Mouse (Mus musculus): Measurements from ENCODE around the gene Pmpca. TPM values are rescaled to one million over a fixed set of nuclear protein-coding genes. Genes with fewer than 3 reads are reported as not detected.

Gene Pmpca
- polyA plus RNA-seq, 1 experiment: 54.0 TPM

- H3K36me3 ChIP-seq (ENCODE audit: control insufficient read depth, insufficient read depth, low read length): peaks cover 11% of the 10 kb centered on the region
- DNase-seq: peak; percentile 86
- TF ChIP-seq CTCF (conservative IDR thresholded peaks at IDR 0.05; ENCODE audit: insufficient read depth, insufficient read length, low read depth, low read length) (no peak), POLR2A (IDR thresholded peaks at IDR 0.05; ENCODE audit: low read depth, low read length) (no peak)
Measured at GRCm38 (mm10) chr2:26423086-26423485, 33.9 kb downstream of the Pmpca start.

DNA sequence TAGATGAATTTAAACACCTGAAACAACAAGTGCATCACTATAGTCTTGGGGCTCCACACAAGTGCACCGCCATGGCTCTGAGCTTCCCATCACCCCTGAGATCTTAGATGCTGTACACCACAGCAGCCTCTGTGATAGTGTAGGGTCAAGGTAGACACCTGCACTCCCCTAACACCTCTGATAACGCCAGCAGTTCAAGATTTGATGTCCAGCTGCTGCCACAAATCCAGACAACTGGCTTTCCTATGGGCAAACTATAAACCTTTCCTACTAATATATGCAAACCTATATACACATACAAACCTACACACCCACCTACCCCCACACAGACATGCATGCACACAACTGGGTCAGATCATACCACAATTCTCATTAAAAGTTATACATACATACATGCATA, 35.4 kb downstream of the Pmpca start:
- Histone ChIP-seq H3K36me3 (ENCODE audit: control insufficient read depth, insufficient read depth, low read length) (peaks cover 11% of the 10 kb centered on the region), H3K27me3 (replicated peaks; ENCODE audit: control insufficient read depth, insufficient read depth, low read length) (no peaks in the 10 kb centered on the region), H3K4me1 (ENCODE audit: control insufficient read depth, insufficient read depth, low read length) (peaks cover 4% of the 10 kb centered on the region; the same call in 1 of the 2 replicates), H3K4me3 (ENCODE audit: insufficient read depth, low read depth, low read length) (no peak overlapping the region), H3K27ac (ENCODE audit: insufficient read depth, low read depth, low read length) (no peak overlapping the region)
- TF ChIP-seq CTCF (conservative IDR thresholded peaks at IDR 0.05; ENCODE audit: insufficient read depth, insufficient read length, low read depth, low read length) (no peak), POLR2A (IDR thresholded peaks at IDR 0.05; ENCODE audit: low read depth, low read length) (no peak)
- WGBS: 95% methylated on average over 2 of the region's 2 CpGs
- no peak for DNase-seq

More at GRCm38 (mm10) chr2:26423086-26423485, 33.9 kb downstream of the Pmpca start:
- WGBS: 63% methylated on average over 1 of the region's 1 CpGs
- Histone ChIP-seq H3K27ac (ENCODE audit: insufficient read depth, low read depth, low read length) (peak overlapping the region; percentile 15; the same call in 1 of the 2 replicates), H3K4me1 (ENCODE audit: control insufficient read depth, insufficient read depth, low read length) (peaks cover 4% of the 10 kb centered on the region; the same call in 1 of the 2 replicates), H3K27me3 (replicated peaks; ENCODE audit: control insufficient read depth, insufficient read depth, low read length) (no peaks in the 10 kb centered on the region), H3K4me3 (ENCODE audit: insufficient read depth, low read depth, low read length) (no peak overlapping the region)

GRCm38 (mm10) chr2:26429851-26430250, 40.7 kb downstream of the Pmpca start:
- Histone ChIP-seq H3K4me1 (ENCODE audit: control insufficient read depth, insufficient read depth, low read length) (peaks cover 5% of the 10 kb centered on the region; the same call in 1 of the 2 replicates), H3K27me3 (replicated peaks; ENCODE audit: control insufficient read depth, insufficient read depth, low read length) (no peaks in the 10 kb centered on the region), H3K4me3 (ENCODE audit: insufficient read depth, low read depth, low read length) (no peak overlapping the region), H3K36me3 (ENCODE audit: control insufficient read depth, insufficient read depth, low read length) (peaks cover 8% of the 10 kb centered on the region), H3K27ac (ENCODE audit: insufficient read depth, low read depth, low read length) (no peak overlapping the region)
- TF ChIP-seq CTCF (conservative IDR thresholded peaks at IDR 0.05; ENCODE audit: insufficient read depth, insufficient read length, low read depth, low read length): no peak; the same call in 1 of the 2 replicates
- TF ChIP-seq POLR2A (IDR thresholded peaks at IDR 0.05; ENCODE audit: low read depth, low read length): no peak
- WGBS: 89% methylated on average over 5 of the region's 5 CpGs
- no peak for DNase-seq

DNA sequence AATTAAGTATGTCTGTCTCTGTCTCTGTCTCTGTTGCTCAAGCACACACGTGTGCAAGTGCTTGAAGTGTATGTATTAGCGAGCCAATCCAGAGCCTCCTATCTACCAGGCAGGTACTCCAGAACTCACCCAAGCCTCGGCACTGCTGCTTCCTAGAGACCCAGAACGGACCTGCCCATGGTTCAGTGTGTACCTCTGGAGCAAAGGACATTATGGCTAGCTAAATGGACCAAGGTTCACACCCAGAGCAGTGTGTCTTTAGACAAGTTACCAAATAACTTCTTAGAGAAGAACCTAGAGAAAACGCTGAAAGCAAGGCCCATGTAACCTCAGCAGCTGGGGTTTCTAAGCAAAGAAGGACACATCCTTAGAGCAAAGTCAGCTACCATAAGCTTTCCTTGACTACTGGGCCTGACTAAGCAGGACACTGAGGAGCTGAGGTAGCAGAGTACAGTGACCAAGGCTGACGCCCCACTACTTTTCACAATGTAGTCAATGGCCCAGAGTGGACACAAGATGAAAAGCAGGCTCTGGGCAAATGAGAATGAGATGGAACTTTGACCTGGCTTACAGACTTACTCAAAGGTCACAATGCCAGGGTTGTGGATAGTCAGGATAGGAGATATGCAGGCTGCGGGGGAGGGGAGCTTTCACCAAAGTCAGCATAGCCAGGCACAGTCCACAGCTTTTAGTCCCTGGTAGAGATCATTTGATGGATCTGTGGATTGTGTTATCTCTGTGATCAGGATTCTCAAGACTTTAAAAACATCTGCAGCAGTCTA, 45.8 kb downstream of the Pmpca start:
- no peak overlapping the region for H3K4me3 ChIP-seq (ENCODE audit: insufficient read depth, low read depth, low read length)
- H3K4me1 ChIP-seq (ENCODE audit: control insufficient read depth, insufficient read depth, low read length): peaks cover 20% of the 10 kb centered on the region; the same call in 1 of the 2 replicates
- peaks cover 5% of the 10 kb centered on the region for H3K36me3 ChIP-seq (ENCODE audit: control insufficient read depth, insufficient read depth, low read length)
- H3K27ac ChIP-seq (ENCODE audit: insufficient read depth, low read depth, low read length): peak overlapping the region; percentile 73
- 62% methylated on average over 7 of the region's 7 CpGs for WGBS
- no peaks in the 10 kb centered on the region for H3K27me3 ChIP-seq (replicated peaks; ENCODE audit: control insufficient read depth, insufficient read depth, low read length)
- TF ChIP-seq POLR2A (IDR thresholded peaks at IDR 0.05; ENCODE audit: low read depth, low read length) (no peak), CTCF (conservative IDR thresholded peaks at IDR 0.05; ENCODE audit: insufficient read depth, insufficient read length, low read depth, low read length) (no peak)
- DNase-seq: peak; percentile 84

DNA sequence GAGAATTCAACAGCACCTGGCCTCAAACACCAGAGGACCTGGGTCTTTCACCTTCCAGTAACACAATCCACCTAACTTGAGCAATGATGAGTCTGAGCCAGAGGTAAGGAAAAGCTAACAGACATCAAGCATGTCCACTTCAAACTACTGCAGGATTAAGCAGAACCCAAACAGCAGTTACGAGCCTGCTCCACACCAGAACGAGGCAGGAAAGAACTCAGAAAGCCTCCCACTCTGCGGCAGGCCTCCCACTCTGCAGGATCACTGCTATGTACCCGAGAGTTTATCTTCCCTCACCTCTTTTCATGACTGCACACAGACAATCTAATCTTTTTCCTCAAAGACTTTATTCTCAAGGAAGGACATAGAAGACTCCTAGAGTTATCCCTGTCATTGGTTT, 48.1 kb downstream of the Pmpca start:
- H3K36me3 ChIP-seq (ENCODE audit: control insufficient read depth, insufficient read depth, low read length): peaks cover 4% of the 10 kb centered on the region
- no peak for DNase-seq
- no peak for TF ChIP-seq CTCF (conservative IDR thresholded peaks at IDR 0.05; ENCODE audit: insufficient read depth, insufficient read length, low read depth, low read length)
- no peak for TF ChIP-seq POLR2A (IDR thresholded peaks at IDR 0.05; ENCODE audit: low read depth, low read length)
- peaks cover 20% of the 10 kb centered on the region; the same call in 1 of the 2 replicates for H3K4me1 ChIP-seq (ENCODE audit: control insufficient read depth, insufficient read depth, low read length)
- H3K4me3 ChIP-seq (ENCODE audit: insufficient read depth, low read depth, low read length): no peak overlapping the region
- peak overlapping the region; percentile 88 for H3K27ac ChIP-seq (ENCODE audit: insufficient read depth, low read depth, low read length)
- WGBS: 40% methylated on average over 4 of the region's 4 CpGs
- H3K27me3 ChIP-seq (replicated peaks; ENCODE audit: control insufficient read depth, insufficient read depth, low read length): no peaks in the 10 kb centered on the region

- H3K36me3 ChIP-seq (ENCODE audit: control insufficient read depth, insufficient read depth, low read length): peaks cover 4% of the 10 kb centered on the region
- no peak overlapping the region for H3K4me3 ChIP-seq (ENCODE audit: insufficient read depth, low read depth, low read length)
- TF ChIP-seq POLR2A (IDR thresholded peaks at IDR 0.05; ENCODE audit: low read depth, low read length) (no peak), CTCF (conservative IDR thresholded peaks at IDR 0.05; ENCODE audit: insufficient read depth, insufficient read length, low read depth, low read length) (no peak)
- DNase-seq: no peak
- H3K4me1 ChIP-seq (ENCODE audit: control insufficient read depth, insufficient read depth, low read length): peaks cover 20% of the 10 kb centered on the region; the same call in 1 of the 2 replicates
- no peaks in the 10 kb centered on the region for H3K27me3 ChIP-seq (replicated peaks; ENCODE audit: control insufficient read depth, insufficient read depth, low read length)
- WGBS: 87% methylated on average over 7 of the region's 7 CpGs
- H3K27ac ChIP-seq (ENCODE audit: insufficient read depth, low read depth, low read length): no peak overlapping the region
Measured at GRCm38 (mm10) chr2:26438373-26438772, 49.2 kb downstream of the Pmpca start.

- Histone ChIP-seq H3K36me3 (ENCODE audit: control insufficient read depth, insufficient read depth, low read length) (peaks cover 4% of the 10 kb centered on the region), H3K27me3 (replicated peaks; ENCODE audit: control insufficient read depth, insufficient read depth, low read length) (no peaks in the 10 kb centered on the region), H3K4me3 (ENCODE audit: insufficient read depth, low read depth, low read length) (no peak overlapping the region), H3K4me1 (ENCODE audit: control insufficient read depth, insufficient read depth, low read length) (peaks cover 19% of the 10 kb centered on the region; the same call in 1 of the 2 replicates), H3K27ac (ENCODE audit: insufficient read depth, low read depth, low read length) (no peak overlapping the region)
- no peak for DNase-seq
- WGBS: 91% methylated on average over 6 of the region's 6 CpGs
- TF ChIP-seq POLR2A (IDR thresholded peaks at IDR 0.05; ENCODE audit: low read depth, low read length) (no peak), CTCF (conservative IDR thresholded peaks at IDR 0.05; ENCODE audit: insufficient read depth, insufficient read length, low read depth, low read length) (no peak)
Measured at GRCm38 (mm10) chr2:26439671-26440070, 50.5 kb downstream of the Pmpca start.

Data from kidney, adult 2 months (tissue).